Mouse (Mus musculus): Measurements from ENCODE around the gene Gm20458. TPM values are rescaled to one million over a fixed set of nuclear protein-coding genes. Genes with fewer than 3 reads are reported as not detected.

The Gm20458 gene
- polyA plus RNA-seq, 1 experiment: not detected

GRCm38 (mm10) chr2:164513389-164513788 lies 52.6 kb downstream of the Gm20458 start:
- Histone ChIP-seq H3K36me3 (ENCODE audit: control insufficient read depth) (peaks cover 5% of the 10 kb centered on the region), H3K9me3 (ENCODE audit: control insufficient read depth, low read length) (no peaks in the 10 kb centered on the region), H3K4me1 (ENCODE audit: control insufficient read depth) (peaks cover 12% of the 10 kb centered on the region), H3K4me3 (replicated peaks) (no peak overlapping the region), H3K27me3 (ENCODE audit: control insufficient read depth) (no peaks in the 10 kb centered on the region)
- TF ChIP-seq GATA1 (IDR thresholded peaks at IDR 0.05; ENCODE audit: low read length) (no peak), TAL1 (IDR thresholded peaks at IDR 0.05; ENCODE audit: low read length) (no peak)

GRCm38 (mm10) chr2:164514916-164515315 lies 54.1 kb downstream of the Gm20458 start:
- no peaks in the 10 kb centered on the region for H3K36me3 ChIP-seq (ENCODE audit: control insufficient read depth)
- no peaks in the 10 kb centered on the region for H3K27me3 ChIP-seq (ENCODE audit: control insufficient read depth)
- H3K9me3 ChIP-seq (ENCODE audit: control insufficient read depth, low read length): no peaks in the 10 kb centered on the region
- peaks cover 12% of the 10 kb centered on the region for H3K4me1 ChIP-seq (ENCODE audit: control insufficient read depth)
- H3K4me3 ChIP-seq (replicated peaks): no peak overlapping the region
- TF ChIP-seq TAL1 (IDR thresholded peaks at IDR 0.05; ENCODE audit: low read length) (no peak), GATA1 (IDR thresholded peaks at IDR 0.05; ENCODE audit: low read length) (no peak)

- Histone ChIP-seq H3K4me3 (replicated peaks) (no peak overlapping the region), H3K27me3 (ENCODE audit: control insufficient read depth) (peaks cover 3% of the 10 kb centered on the region), H3K9me3 (ENCODE audit: control insufficient read depth, low read length) (no peaks in the 10 kb centered on the region), H3K4me1 (ENCODE audit: control insufficient read depth) (peaks cover 12% of the 10 kb centered on the region), H3K36me3 (ENCODE audit: control insufficient read depth) (no peaks in the 10 kb centered on the region)
- TF ChIP-seq TAL1 (IDR thresholded peaks at IDR 0.05; ENCODE audit: low read length) (no peak), GATA1 (IDR thresholded peaks at IDR 0.05; ENCODE audit: low read length) (no peak)
Observed at GRCm38 (mm10) chr2:164515897-164516296, 55.1 kb downstream of the Gm20458 start.

GRCm38 (mm10) chr2:164516592-164516991 lies 55.8 kb downstream of the Gm20458 start:
- H3K4me3 ChIP-seq (replicated peaks): no peak overlapping the region
- TF ChIP-seq TAL1 (IDR thresholded peaks at IDR 0.05; ENCODE audit: low read length): no peak
- no peak for TF ChIP-seq GATA1 (IDR thresholded peaks at IDR 0.05; ENCODE audit: low read length)
- peaks cover 12% of the 10 kb centered on the region for H3K4me1 ChIP-seq (ENCODE audit: control insufficient read depth)
- no peaks in the 10 kb centered on the region for H3K36me3 ChIP-seq (ENCODE audit: control insufficient read depth)
- peaks cover 7% of the 10 kb centered on the region for H3K27me3 ChIP-seq (ENCODE audit: control insufficient read depth)
- H3K9me3 ChIP-seq (ENCODE audit: control insufficient read depth, low read length): no peaks in the 10 kb centered on the region

GRCm38 (mm10) chr2:164517485-164518221 lies 56.9 kb downstream of the Gm20458 start:
- no peak for TF ChIP-seq TAL1 (IDR thresholded peaks at IDR 0.05; ENCODE audit: low read length)
- TF ChIP-seq GATA1 (IDR thresholded peaks at IDR 0.05; ENCODE audit: low read length): no peak
- Histone ChIP-seq H3K9me3 (ENCODE audit: control insufficient read depth, low read length) (no peaks in the 10 kb centered on the region), H3K36me3 (ENCODE audit: control insufficient read depth) (no peaks in the 10 kb centered on the region), H3K27me3 (ENCODE audit: control insufficient read depth) (peaks cover 16% of the 10 kb centered on the region), H3K4me3 (replicated peaks) (no peak overlapping the region), H3K4me1 (ENCODE audit: control insufficient read depth) (peaks cover 6% of the 10 kb centered on the region)

- Histone ChIP-seq H3K4me1 (ENCODE audit: control insufficient read depth) (no peaks in the 10 kb centered on the region), H3K27me3 (ENCODE audit: control insufficient read depth) (peaks cover 20% of the 10 kb centered on the region), H3K36me3 (ENCODE audit: control insufficient read depth) (no peaks in the 10 kb centered on the region), H3K4me3 (replicated peaks) (no peak overlapping the region), H3K9me3 (ENCODE audit: control insufficient read depth, low read length) (no peaks in the 10 kb centered on the region)
- TF ChIP-seq TAL1 (IDR thresholded peaks at IDR 0.05; ENCODE audit: low read length): no peak
- no peak for TF ChIP-seq GATA1 (IDR thresholded peaks at IDR 0.05; ENCODE audit: low read length)
Observed at GRCm38 (mm10) chr2:164518266-164519170, 57.8 kb downstream of the Gm20458 start.

- Histone ChIP-seq H3K9me3 (ENCODE audit: control insufficient read depth, low read length) (no peaks in the 10 kb centered on the region), H3K36me3 (ENCODE audit: control insufficient read depth) (no peaks in the 10 kb centered on the region)
- TF ChIP-seq TAL1 (IDR thresholded peaks at IDR 0.05; ENCODE audit: low read length) (no peak), GATA1 (IDR thresholded peaks at IDR 0.05; ENCODE audit: low read length) (no peak)
Observed at GRCm38 (mm10) chr2:164519171-164519526, 58.4 kb downstream of the Gm20458 start.

GRCm38 (mm10) chr2:164520782-164521181 lies 60.0 kb downstream of the Gm20458 start:
- Histone ChIP-seq H3K27me3 (ENCODE audit: control insufficient read depth) (peaks cover 22% of the 10 kb centered on the region), H3K4me3 (replicated peaks) (no peak overlapping the region), H3K36me3 (ENCODE audit: control insufficient read depth) (no peaks in the 10 kb centered on the region), H3K4me1 (ENCODE audit: control insufficient read depth) (no peaks in the 10 kb centered on the region), H3K9me3 (ENCODE audit: control insufficient read depth, low read length) (peaks cover 4% of the 10 kb centered on the region; the same call in 1 of the 2 replicates)
- TF ChIP-seq GATA1 (IDR thresholded peaks at IDR 0.05; ENCODE audit: low read length) (no peak), TAL1 (IDR thresholded peaks at IDR 0.05; ENCODE audit: low read length) (no peak)

More at GRCm38 (mm10) chr2:164519171-164519526, 58.4 kb downstream of the Gm20458 start:
- Histone ChIP-seq H3K4me3 (replicated peaks) (no peak overlapping the region), H3K4me1 (ENCODE audit: control insufficient read depth) (no peaks in the 10 kb centered on the region), H3K27me3 (ENCODE audit: control insufficient read depth) (peaks cover 22% of the 10 kb centered on the region)

- Histone ChIP-seq H3K4me1 (ENCODE audit: control insufficient read depth) (no peaks in the 10 kb centered on the region), H3K4me3 (replicated peaks) (no peak overlapping the region), H3K27me3 (ENCODE audit: control insufficient read depth) (peaks cover 22% of the 10 kb centered on the region), H3K9me3 (ENCODE audit: control insufficient read depth, low read length) (peaks cover 12% of the 10 kb centered on the region), H3K36me3 (ENCODE audit: control insufficient read depth) (no peaks in the 10 kb centered on the region)
- TF ChIP-seq TAL1 (IDR thresholded peaks at IDR 0.05; ENCODE audit: low read length) (no peak), GATA1 (IDR thresholded peaks at IDR 0.05; ENCODE audit: low read length) (no peak)
Observed at GRCm38 (mm10) chr2:164521841-164522240, 61.1 kb downstream of the Gm20458 start.

Measured in erythroblast, embryonic 14.5 days (primary cell).